Mouse (Mus musculus) heart, embryonic 14.5 days (tissue): Measurements from ENCODE around the gene Irak2. TPM values are rescaled to one million over a fixed set of nuclear protein-coding genes. Genes with fewer than 3 reads are reported as not detected.

Source experiments
- ATAC-seq: fragments of 200-750 bp; cut with Nextera tagmentation; 2 replicates; pipeline ENCODE4 v1.8.0; 2017; ENCODE audit warnings: low read depth, moderate TSS enrichment; ENCODE audit not compliant: insufficient number of reproducible peaks, insufficient read depth, low FRiP score
- H3K27ac ChIP-seq, 2 experiments: fragments of 200-500 bp in 1 of 2; fragments of 300-500 bp in 1 of 2; sonication (generic) in 1 of 2; replicated peaks in 1 of 2; 2 replicates each; pipeline ENCODE4 v1.5.1; 2012 to 2014; ENCODE audit warnings: low read depth in 2 of 2, low read length in 2 of 2, control low read depth in 1 of 2, mild to moderate bottlenecking in 1 of 2, mixed read lengths in 1 of 2; ENCODE audit not compliant: control insufficient read depth in 1 of 2, insufficient read depth in 1 of 2
- H3K27me3 ChIP-seq: fragments of 300-500 bp; sonication (generic); 2 replicates; pipeline ENCODE4 v1.6.1; 2014; ENCODE audit warnings: mild to moderate bottlenecking, low read length, control low read depth; ENCODE audit not compliant: control insufficient read depth, insufficient read depth
- H3K36me3 ChIP-seq: fragments of 300-500 bp; sonication (generic); 2 replicates; pipeline ENCODE4 v1.6.1; 2014; ENCODE audit warnings: mild to moderate bottlenecking, control low read depth, low read length, mixed read lengths; ENCODE audit not compliant: control insufficient read depth, insufficient read depth
- H3K4me1 ChIP-seq, 2 experiments: fragments of 200-500 bp in 1 of 2; fragments of 300-500 bp in 1 of 2; sonication (generic) in 1 of 2; 2 replicates each; pipeline ENCODE4 v1.6.1; 2012 to 2014; ENCODE audit warnings: low read length in 2 of 2, control low read depth in 1 of 2, mixed read lengths in 1 of 2; ENCODE audit not compliant: control insufficient read depth in 2 of 2, insufficient read depth in 2 of 2
- H3K4me2 ChIP-seq: fragments of 300-500 bp; sonication (generic); 2 replicates; pipeline ENCODE4 v1.6.1; 2014; ENCODE audit warnings: mild to moderate bottlenecking, low read length
- H3K4me3 ChIP-seq, 2 experiments: fragments of 200-500 bp in 1 of 2; fragments of 300-500 bp in 1 of 2; sonication (generic) in 1 of 2; 2 replicates each; pipeline ENCODE4 v1.5.1; 2012 to 2014; ENCODE audit warnings: low read length in 2 of 2, mild to moderate bottlenecking in 2 of 2, control low read depth in 1 of 2, low read depth in 1 of 2, moderate library complexity in 1 of 2; ENCODE audit not compliant: control insufficient read depth in 1 of 2, insufficient read depth in 1 of 2
- H3K9ac ChIP-seq: fragments of 300-500 bp; sonication (generic); 2 replicates; pipeline ENCODE4 v1.6.1; 2014; ENCODE audit warnings: mild to moderate bottlenecking, low read length
- H3K9me3 ChIP-seq: fragments of 300-500 bp; sonication (generic); 2 replicates; pipeline ENCODE4 v1.6.1; 2016; ENCODE audit warnings: low read length, control low read depth; ENCODE audit not compliant: control insufficient read depth
- WGBS: fragments of 180-500 bp; shearing (Covaris S2); extraction: QIAGEN DNeasy Blood & Tissue Kit; methylation state at CpG from one replicate; pipeline ENCODE4 v1.1.7; 2014; 5-methylcytosine and 5-hydroxymethylcytosine counted together
- polyA plus RNA-seq: library from polyadenylated mRNA; unstranded; fragments of >200 nt; fragmentation: Nextera tagmentation; extraction: Ambion mirVana; gene quantifications from 2 replicates; pipeline ENCODE4 v1.2.1, GENCODE M21; 2014

The Irak2 gene
- polyA plus RNA-seq, 1 experiment from 2014 or later = 3.9 TPM

- H3K9me3 ChIP-seq = no peaks in the 10 kb centered on the region
Observed at GRCm38 (mm10) chr6:113615489-113615888, 22.8 kb upstream of the Irak2 start.

GRCm38 (mm10) chr6:113623386-113623785 is 14.9 kb upstream of the Irak2 start:
- peak overlapping the region; percentile 39 to 80 for H3K4me3 ChIP-seq
- H3K4me1 ChIP-seq = peaks cover 2 to 12% of the 10 kb centered on the region in 2 experiments; a peak in 3 of 4 replicates
- H3K4me2 ChIP-seq = peak overlapping the region; percentile 91
- H3K36me3 ChIP-seq = peaks cover 23% of the 10 kb centered on the region
- H3K9me3 ChIP-seq = no peaks in the 10 kb centered on the region
- 62% methylated on average over 5 of the region's 5 CpGs for WGBS
- no peaks in the 10 kb centered on the region for H3K27me3 ChIP-seq
- H3K27ac ChIP-seq = peak overlapping the region in 1 of 2 experiments; percentile 91; a peak in 2 of 4 replicates
- ATAC-seq = no peak
- H3K9ac ChIP-seq = no peak overlapping the region

More at GRCm38 (mm10) chr6:113615489-113615888, 22.8 kb upstream of the Irak2 start:
- Histone ChIP-seq H3K4me3 (no peak overlapping the region), H3K36me3 (peaks cover 48% of the 10 kb centered on the region), H3K4me2 (no peak overlapping the region), H3K27ac (no peak overlapping the region), H3K27me3 (no peaks in the 10 kb centered on the region), H3K4me1 (peaks cover 5 to 20% of the 10 kb centered on the region in 2 experiments), H3K9ac (no peak overlapping the region)
- no peak for ATAC-seq
- whole genome bisulfite sequencing = 90% methylated on average over 4 of the region's 4 CpGs

- H3K27me3 ChIP-seq = no peaks in the 10 kb centered on the region
- peak within 1 kb of the TSS; percentile 80 to 83 for H3K4me3 ChIP-seq
- under 1% methylated on average over 76 of the region's 76 CpGs for WGBS
- H3K4me1 ChIP-seq = peaks cover 2 to 12% of the 10 kb centered on the region in 2 experiments; a peak in 3 of 4 replicates
- no peaks in the 10 kb centered on the region for H3K9me3 ChIP-seq
- peak within 1 kb of the TSS; percentile 88 for H3K9ac ChIP-seq
- peak; percentile 89 for ATAC-seq
- H3K4me2 ChIP-seq = peak within 1 kb of the TSS; percentile 91
- peak within 1 kb of the TSS; percentile 77 to 91 for H3K27ac ChIP-seq
- peaks cover 28% of the 10 kb centered on the region for H3K36me3 ChIP-seq
Observed at GRCm38 (mm10) chr6:113623941-113624751, 14.1 kb upstream of the Irak2 start, which contains the start of gene Vhl. Gene Vhl (plus strand): TSS chr6:113623959.

- WGBS = 59% methylated on average over 5 of the region's 5 CpGs
- Histone ChIP-seq H3K27me3 (no peaks in the 10 kb centered on the region), H3K27ac (0 out of 4 replicates have a peak overlapping the region, but pooled peaks of 1 of the 2 experiments have one; percentile 91)
Observed at GRCm38 (mm10) chr6:113624989-113625770, 13.1 kb upstream of the Irak2 start.

GRCm38 (mm10) chr6:113630322-113630721 is 7.9 kb upstream of the Irak2 start:
- Histone ChIP-seq H3K4me2 (no peak overlapping the region), H3K27me3 (no peaks in the 10 kb centered on the region), H3K4me3 (no peak overlapping the region), H3K9me3 (no peaks in the 10 kb centered on the region), H3K36me3 (peaks cover 74% of the 10 kb centered on the region), H3K4me1 (peaks cover 0 to 4% of the 10 kb centered on the region in 2 experiments; a peak in 2 of 4 replicates), H3K9ac (no peak overlapping the region), H3K27ac (no peak overlapping the region)
- ATAC-seq = no peak
- 73% methylated on average over 5 of the region's 5 CpGs for WGBS

More at GRCm38 (mm10) chr6:113624989-113625770, 13.1 kb upstream of the Irak2 start:
- Histone ChIP-seq H3K4me1 (peaks cover 2 to 12% of the 10 kb centered on the region in 2 experiments; a peak in 3 of 4 replicates), H3K9me3 (no peaks in the 10 kb centered on the region), H3K36me3 (peaks cover 39% of the 10 kb centered on the region), H3K4me3 (peak overlapping the region; percentile 80 to 83), H3K4me2 (peak overlapping the region; percentile 91), H3K9ac (peak overlapping the region; percentile 88)
- no peak for ATAC-seq

- H3K4me2 ChIP-seq = no peak overlapping the region
- no peaks in the 10 kb centered on the region for H3K4me1 ChIP-seq
- no peak overlapping the region for H3K4me3 ChIP-seq
- H3K27ac ChIP-seq = no peak overlapping the region
- peaks cover 56% of the 10 kb centered on the region for H3K36me3 ChIP-seq
- no peaks in the 10 kb centered on the region for H3K9me3 ChIP-seq
- no peaks in the 10 kb centered on the region for H3K27me3 ChIP-seq
- no peak for ATAC-seq
- WGBS = 84% methylated on average over 4 of the region's 4 CpGs
- H3K9ac ChIP-seq = no peak overlapping the region
Observed at GRCm38 (mm10) chr6:113632863-113633262, 5.4 kb upstream of the Irak2 start.

- Histone ChIP-seq H3K4me3 (no peak overlapping the region), H3K4me2 (no peak overlapping the region)
- no peak for ATAC-seq
Observed at GRCm38 (mm10) chr6:113639201-113639600, 934 bp downstream of the Irak2 start.

More at GRCm38 (mm10) chr6:113639201-113639600, 934 bp downstream of the Irak2 start:
- 72% methylated on average over 4 of the region's 4 CpGs for WGBS
- no peak overlapping the region for H3K27ac ChIP-seq
- no peaks in the 10 kb centered on the region for H3K27me3 ChIP-seq
- no peaks in the 10 kb centered on the region; a peak in 1 of 4 replicates for H3K4me1 ChIP-seq
- no peaks in the 10 kb centered on the region for H3K9me3 ChIP-seq
- no peaks in the 10 kb centered on the region for H3K36me3 ChIP-seq
- no peak overlapping the region for H3K9ac ChIP-seq
